Mouse (Mus musculus) c-Kit-negative CD71-positive TER-119-positive erythroid progenitor cells, embryonic 14.5 days (primary cell): ENCODE measurements around the gene Lrfn4.

Experiments used
- DNase-seq: peaks from one replicate; pipeline ENCODE4 v3.0.0-alpha.2; 2013; ENCODE audit warnings: low read depth, low spot score

The Lrfn4 gene

DNA sequence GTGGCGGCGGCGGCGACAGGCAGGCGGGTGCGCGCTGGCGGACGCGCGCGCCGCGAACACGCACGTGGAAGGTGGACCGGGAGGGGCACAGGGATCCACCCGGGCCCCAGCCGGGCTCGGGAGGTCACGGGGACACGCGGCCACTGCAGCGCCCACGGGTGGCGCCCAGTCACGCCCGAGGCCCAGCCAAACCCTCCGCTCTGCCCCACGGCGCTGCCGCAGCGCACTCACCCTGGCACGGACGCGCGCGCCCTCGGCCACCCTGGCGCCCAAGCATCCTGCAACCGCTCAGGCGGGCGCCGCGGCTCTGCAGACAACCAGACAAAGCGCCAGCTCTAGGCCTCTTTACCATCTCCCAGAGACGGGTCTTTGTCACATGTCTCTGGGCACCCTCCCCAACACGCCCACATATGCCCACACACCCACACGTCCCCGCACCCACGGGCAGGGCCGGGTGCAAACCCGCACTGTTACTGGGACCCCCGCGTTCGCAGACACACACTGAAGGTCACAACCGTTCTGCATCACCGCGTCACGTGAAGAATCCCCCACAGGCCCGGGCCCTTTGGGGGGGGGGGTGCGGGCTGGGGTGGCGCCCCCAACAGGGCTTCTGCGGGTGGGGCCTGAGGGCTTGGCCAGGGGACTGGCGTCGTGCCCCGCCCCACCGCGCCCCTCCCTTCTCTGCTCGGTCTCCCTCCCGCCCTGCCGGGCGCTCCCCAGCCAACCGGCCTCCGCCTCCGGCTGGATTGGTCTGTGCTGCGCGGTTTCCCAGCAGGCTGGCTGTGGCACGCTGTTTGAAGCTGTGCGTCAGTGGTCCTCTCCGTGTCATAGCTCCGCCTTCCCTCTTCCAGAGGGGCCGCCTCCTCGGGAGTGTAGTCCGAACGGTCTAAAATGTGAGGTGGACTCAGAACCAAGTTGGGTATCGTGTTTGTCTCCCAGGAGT lies at the start of gene Lrfn4:
Gene Lrfn4 (minus strand): TSS at position 517 of the 943 bp plus-strand sequence.
- no peak for DNase-seq

- DNase-seq, result no peak
Observed at GRCm38 (mm10) chr19:4658156-4658555, 42.7 kb upstream of the Lrfn4 start.

DNA sequence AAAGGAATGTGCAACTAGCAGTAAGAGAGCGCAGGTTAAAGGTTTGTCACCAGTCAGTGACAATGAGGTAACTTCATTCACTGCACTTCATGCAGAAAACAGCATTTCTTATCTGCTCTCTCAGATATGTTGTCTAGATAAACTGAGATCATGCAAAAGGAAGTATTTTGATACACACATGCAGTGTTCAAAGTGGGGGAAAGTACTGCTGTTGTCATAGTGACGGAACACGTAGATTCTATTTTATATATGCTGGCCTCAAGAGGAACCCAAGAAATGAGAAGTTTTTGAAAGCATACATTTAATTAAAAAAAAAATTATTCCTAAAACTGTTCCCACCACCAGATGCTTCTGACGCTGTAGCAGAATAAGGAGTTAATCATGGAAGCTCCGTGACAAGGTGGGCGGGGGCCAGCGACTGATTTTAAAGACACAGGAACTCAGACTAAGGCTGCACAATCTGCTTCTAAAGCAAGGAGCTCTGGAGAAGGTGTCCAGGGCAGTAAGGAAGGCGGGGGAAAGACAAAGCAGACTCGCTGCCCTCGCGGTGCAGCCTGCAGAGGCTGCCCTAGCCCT lies 31.5 kb upstream of the Lrfn4 start:
- no peak for DNase-seq

- DNase-seq, result no peak
Observed at GRCm38 (mm10) chr19:4644271-4644670, 28.8 kb upstream of the Lrfn4 start.

GRCm38 (mm10) chr19:4635986-4636385 lies 20.5 kb upstream of the Lrfn4 start:
- DNase-seq, result no peak

DNA sequence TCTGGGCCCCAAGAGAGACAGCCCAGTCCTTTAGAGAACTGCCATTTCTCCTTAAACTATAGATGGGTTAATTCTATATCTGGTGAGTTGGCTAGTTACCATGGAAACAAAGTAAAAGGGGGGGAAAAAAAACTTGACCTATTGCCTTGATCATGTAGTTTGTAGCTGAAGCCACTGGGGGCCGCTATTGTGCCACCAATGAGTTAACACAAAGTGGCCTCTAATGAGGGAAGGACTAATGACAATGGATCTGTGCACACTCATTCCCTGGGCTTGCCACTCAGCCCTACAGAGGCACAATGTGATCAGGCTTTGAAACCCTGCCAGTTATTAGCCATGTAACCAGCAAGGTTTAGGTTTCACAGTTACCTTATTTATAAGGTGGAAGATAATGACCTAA lies 13.4 kb upstream of the Lrfn4 start:
- no peak for DNase-seq

DNA sequence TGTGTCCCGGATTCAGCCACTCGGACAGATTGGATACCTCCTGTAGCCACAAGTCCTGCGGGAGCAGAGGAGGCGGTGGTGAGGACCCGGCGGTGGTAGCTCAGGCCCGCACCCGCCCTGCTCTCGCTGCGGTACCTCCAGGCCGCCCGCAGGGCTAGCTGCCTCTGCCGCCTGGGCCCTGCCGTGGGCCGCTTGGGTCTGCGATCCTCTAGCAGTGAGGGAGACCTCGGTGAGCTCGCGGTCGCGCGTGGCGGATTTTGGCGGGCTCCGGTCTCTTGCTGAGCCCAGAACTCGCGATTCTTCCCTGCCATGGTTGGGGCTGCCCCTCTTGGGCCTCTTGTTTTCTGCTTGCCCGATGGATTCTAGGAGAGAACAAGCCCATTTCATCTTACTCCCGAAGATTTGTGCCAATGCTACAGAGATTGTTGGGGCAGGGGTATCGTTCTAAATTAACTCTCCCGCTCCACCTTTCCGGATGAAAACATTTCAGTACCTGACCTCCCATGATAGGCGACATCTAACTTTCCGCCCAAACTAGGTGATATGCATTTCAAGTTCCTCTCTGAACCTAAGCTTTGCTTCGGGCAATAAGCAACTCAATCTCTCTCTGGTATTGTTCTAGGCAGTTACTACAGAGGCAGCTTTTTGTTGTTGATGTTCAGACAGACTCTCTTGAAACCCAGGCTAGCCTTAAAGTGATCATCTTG lies 10.5 kb upstream of the Lrfn4 start:
- DNase-seq, result no peak

GRCm38 (mm10) chr19:4625179-4625828 lies 9.8 kb upstream of the Lrfn4 start, which contains the start of gene Rce1:
Rce1 (minus strand) TSS chr19:4625641.
- peak; percentile 77 for DNase-seq

- DNase-seq, result no peak
Observed at GRCm38 (mm10) chr19:4624406-4625178, 9.1 kb upstream of the Lrfn4 start.

GRCm38 (mm10) chr19:4624006-4624405 lies 8.5 kb upstream of the Lrfn4 start:
- DNase-seq, result no peak

DNA sequence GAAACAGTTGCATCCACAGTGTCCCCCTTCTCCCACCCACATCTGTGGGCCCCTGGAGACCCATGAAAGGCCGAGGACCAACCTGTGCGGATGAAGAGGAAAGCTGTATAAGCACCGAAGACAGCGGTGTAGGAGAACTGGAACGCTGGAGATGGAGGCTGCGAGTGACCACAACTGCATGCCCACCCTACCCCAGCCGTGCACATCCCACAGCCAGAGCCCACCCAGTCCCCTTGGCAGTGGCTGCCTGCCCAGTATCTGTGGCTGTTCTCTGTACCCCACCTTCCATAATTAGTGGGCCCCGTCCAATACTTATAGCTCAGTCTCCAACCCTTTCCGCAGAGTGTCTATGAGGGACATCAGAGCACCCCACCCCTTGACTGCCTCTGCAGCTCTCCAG lies 8.0 kb upstream of the Lrfn4 start:
- DNase-seq, result no peak

DNA sequence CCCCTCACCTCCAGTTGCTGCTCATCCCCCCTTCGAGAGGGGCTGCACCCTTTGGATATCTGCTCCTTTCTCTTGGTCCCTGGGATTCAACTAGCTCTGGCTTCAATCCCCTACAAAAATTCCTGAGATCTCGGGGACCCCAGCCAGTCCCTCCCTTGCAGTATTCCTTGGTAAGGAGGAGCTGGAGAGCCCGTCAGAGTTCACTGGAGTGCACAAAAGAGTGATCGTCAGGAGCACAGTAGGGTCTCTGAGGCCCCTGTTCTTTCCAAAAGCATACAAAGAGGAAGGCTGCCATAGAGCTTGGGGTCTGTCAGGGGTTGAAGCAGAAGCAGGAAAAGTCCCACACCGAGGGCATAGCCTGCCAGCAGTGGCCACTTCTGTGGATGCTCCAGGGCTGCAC lies 7.3 kb upstream of the Lrfn4 start:
- DNase-seq, result no peak

GRCm38 (mm10) chr19:4620721-4621120 lies 5.3 kb upstream of the Lrfn4 start:
- no peak for DNase-seq

GRCm38 (mm10) chr19:4619461-4619860 lies 4.0 kb upstream of the Lrfn4 start:
- no peak for DNase-seq

DNA sequence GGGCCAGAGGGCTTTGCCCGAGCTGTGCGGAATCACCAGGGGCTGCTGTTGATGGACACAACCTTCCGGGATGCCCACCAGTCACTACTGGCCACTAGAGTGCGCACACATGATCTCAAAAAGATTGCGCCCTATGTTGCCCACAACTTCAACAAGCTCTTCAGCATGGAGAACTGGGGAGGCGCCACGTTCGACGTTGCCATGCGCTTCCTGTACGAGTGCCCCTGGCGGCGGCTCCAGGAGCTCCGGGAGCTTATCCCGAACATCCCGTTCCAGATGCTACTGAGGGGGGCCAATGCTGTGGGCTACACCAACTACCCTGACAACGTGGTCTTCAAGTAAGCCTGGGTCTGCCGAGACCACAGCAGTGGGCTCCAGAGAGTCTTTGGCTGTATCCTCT lies 2.7 kb upstream of the Lrfn4 start:
- no peak for DNase-seq

DNA sequence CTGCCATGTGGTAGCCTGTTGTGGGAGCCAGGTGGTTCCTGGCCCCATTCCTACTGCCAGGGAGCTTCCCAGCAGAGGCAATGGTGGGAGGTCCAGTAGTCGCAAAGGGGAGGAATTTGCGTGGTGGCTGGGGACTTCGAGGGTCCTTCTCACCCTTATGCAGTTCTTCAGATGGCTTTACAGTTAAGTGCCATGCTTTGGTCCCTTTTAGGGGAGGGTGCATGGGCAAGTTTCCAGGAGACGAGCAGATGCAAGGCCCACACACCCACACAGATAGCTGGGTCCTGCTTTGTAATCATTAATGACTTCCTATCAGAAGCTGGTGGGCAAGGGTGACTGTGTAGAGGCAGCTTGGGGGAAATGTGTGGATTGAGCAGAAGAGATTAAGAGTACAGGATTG lies 1.1 kb upstream of the Lrfn4 start:
- DNase-seq, result no peak

DNA sequence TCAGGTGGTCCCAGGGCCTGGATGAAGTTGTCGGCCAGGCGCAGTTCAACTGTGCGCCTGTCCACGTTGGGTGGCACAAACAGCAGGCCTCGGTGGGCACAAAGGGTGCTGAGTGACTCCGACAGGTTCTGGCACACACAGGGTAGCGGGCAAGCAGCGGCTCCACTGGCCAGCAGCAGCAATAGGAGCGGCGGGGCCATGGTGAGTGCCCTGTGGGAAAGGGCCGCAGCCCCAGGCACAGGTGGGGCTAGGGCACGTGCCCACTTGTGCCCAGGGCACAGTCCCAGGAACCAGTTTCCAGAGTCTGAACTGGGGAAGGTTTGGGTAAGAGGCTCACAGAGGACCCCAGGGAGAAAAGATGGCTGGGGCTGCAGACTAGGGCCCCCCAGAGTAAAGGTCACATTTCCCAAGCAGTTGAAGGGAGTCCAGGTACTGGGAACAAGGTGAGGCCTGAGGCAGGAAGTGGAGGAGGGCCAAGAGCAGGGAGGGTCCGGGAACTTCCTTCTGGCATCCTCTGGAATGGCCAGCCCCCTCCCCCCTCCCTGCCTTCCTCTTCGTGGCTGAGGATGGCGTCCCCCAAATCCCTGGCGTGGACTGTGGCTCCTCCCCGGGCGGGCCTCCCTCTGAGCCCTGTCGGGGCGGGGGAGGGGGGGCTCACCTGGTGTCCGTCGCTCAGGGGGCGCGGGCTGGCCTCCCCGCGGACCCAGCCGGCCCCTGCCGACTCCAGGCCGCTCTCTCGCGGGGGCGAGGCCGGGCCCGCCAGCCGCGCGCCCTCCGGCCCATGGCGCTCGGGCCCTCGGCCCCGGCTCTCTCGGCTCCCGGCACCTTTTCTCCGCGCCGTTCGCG lies 939 bp downstream of the Lrfn4 start:
- DNase-seq, result no peak

- DNase-seq, result no peak
Observed at GRCm38 (mm10) chr19:4613464-4614304, 1.8 kb downstream of the Lrfn4 start.
